Mouse (Mus musculus): ENCODE measurements around the gene Rnf144a.
"Not testable (repeated sequence)": the region's sequence is repeated elsewhere in the genome, so short reads cannot be mapped to it uniquely, and the experiment has no call there.

Rnf144a gene

DNA sequence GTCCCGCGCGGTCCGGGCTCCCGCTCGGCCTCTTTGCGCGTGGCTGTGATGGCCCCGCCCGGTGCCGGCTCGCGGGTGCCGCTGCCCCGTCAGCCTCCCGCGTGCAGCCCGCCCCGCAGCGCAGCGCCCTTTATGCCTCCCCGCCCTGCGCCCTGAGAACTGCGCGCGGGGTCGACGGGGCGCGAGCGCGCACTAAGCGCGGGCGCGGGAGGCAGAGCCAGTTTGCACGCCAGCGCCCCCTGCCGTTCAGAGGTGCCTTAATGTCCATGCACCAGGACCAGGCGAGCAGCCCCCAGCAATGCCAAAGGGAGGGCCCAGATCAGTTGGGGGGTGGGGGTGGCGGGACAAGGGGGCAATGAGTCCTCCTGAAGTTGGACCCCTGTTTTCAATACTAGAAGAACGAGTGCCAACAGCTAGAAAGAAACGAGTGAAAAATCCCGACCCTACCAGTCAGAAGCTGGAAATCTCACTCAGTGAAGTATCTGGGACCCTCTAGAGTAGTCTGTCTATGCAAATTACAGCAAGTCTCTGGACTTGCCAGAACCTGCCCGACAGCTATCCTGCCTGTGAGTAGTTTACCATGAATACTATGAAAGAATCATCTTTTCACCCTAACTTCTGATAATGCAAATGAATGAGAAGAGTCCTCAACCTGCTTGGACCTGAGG is at the start of gene Rnf144a:
TSS of gene Rnf144a (minus strand) at position 151 of the 668 bp plus-strand sequence.
- DNase-seq (ENCODE audit: low spot score), result peak; percentile 88

DNA sequence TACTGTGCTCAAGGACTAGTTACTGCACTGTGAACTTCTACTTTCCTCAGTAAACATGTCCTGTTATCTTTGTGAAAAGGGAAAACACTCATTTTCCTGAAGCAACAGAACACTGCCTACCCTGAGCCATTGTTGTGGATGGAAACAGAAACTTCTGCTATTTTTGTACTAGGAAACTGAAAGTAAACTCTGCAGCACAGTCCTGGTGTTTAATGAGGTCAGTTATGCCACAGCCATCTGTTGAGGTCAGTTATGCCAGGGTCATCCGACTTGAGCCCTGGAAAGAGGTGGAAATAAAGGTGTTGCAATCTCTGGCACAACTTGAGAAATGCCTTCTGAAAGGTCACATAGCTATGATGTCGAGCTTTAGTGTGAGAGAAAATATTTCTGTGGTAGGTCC is 45.0 kb upstream of the Rnf144a start:
- DNase-seq (ENCODE audit: low spot score), result no peak

DNA sequence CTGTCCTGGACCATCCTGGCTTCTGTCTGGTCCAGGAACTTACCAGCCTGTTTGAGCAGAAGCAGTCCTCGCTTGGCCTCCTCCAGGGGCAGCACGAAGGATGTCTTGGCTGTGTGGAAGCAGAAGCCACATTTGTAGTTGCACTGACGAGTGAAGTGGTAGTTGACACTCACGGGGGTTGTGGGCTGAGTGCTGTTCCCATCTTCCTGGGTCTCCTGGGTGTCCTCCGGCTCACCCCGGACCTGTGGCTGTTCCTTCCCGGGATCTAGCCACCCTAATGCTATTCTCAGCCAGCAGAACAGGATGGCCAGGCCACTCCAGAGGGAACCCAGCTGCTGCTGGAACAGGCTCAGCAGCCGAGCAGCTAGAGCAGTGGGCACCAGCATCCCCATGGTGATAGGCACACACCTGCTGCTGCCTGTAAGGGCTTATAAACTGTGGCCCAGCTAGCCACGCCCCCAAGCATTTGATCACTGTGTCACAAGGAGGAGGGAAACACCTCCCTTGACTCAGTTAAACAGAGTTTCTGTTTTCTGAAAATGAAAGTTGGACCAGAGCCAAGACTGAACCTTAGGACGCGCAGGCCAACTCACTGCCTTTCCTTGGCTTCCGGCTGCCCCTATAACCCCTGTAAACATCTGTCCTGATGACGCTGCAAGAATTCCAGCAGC is 41.1 kb upstream of the Rnf144a start, which contains the start of gene Rsad2:
TSS of gene Rsad2 (minus strand) at position 425 of the 671 bp plus-strand sequence.
- DNase-seq (ENCODE audit: low spot score), result peak; percentile 89

GRCm38 (mm10) chr12:26454682-26455081 is 39.6 kb upstream of the Rnf144a start:
- no peak for DNase-seq (ENCODE audit: low spot score)

DNA sequence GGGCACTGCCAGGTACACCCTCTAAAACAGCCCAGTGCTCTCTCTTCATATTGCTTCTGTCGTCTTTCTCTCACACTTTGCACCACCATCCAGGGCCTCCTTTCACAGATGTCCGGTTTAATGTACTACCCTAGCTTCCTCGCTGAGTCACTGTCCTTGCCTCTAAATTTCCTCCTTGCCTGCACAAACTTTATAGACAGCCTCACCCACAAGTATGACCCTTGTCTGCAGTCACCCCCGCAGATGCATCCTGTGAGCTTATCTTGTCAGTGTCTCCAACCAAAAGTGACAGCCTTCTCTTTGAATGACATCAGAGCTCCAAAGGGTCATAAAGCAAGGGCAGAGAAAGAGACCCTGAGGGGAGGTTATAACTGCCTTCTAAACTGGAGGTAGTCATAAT is 37.9 kb upstream of the Rnf144a start:
- DNase-seq (ENCODE audit: low spot score), result no peak

- DNase-seq (ENCODE audit: low spot score), result no peak
Observed at GRCm38 (mm10) chr12:26451150-26451549, 36.1 kb upstream of the Rnf144a start.

- DNase-seq (ENCODE audit: low spot score), result no peak
Observed at GRCm38 (mm10) chr12:26449483-26449882, 34.4 kb upstream of the Rnf144a start.

DNA sequence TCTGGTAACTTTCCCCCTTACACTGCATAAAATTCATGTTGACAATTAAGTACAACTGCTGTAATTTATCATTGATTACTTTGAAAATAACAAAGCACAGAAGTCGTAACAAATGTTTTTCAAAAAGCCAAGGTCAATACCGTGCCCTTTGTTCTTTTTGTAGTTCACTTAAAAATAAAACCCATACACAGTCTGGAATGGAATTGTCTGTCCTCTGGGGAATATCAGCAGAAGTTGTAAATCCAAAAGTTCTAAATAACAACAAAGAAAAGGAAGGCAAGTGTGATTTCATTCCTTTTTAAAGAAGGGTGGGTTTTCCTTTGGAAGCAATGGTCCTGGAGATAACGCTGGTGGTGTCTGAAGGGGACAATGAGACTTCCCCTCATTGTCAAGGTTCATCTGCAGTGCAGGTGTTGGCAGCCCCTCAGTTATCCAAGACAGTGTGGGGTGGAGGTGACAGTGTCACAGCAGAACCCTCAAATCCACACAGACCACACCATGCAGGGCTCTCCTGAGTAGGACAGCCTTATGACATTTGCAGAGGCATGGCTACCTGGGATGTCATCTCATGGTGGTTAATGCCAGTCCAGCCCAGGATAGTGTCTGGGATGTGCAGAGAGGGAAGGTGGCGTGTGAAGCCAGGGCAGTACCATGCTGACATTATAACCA is 31.5 kb upstream of the Rnf144a start:
- DNase-seq (ENCODE audit: low spot score), result no peak

- no peak for DNase-seq (ENCODE audit: low spot score)
Observed at GRCm38 (mm10) chr12:26444511-26444910, 29.5 kb upstream of the Rnf144a start.

DNA sequence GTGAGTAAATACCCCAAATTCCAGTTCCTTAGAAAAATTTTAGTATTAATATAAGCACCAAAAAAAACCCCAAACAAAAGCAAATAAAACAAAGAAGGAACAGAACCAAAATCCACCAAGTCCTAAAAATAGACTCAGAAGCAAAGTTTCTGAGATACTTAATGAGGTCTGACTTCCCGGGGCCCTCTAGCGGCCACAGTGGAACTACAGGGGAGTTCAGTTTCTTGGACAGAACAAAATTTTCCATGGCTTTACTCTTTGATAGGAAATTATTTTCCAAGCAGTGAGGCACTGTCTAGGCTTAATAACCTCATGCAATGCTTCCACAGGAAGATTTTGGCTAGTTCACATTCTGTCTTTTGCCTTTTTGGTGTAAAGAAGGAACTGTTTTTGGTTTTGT is 29.0 kb upstream of the Rnf144a start:
- DNase-seq (ENCODE audit: low spot score), result peak; percentile 32

- DNase-seq (ENCODE audit: low spot score), result no peak
Observed at GRCm38 (mm10) chr12:26439366-26439765, 24.3 kb upstream of the Rnf144a start.

DNA sequence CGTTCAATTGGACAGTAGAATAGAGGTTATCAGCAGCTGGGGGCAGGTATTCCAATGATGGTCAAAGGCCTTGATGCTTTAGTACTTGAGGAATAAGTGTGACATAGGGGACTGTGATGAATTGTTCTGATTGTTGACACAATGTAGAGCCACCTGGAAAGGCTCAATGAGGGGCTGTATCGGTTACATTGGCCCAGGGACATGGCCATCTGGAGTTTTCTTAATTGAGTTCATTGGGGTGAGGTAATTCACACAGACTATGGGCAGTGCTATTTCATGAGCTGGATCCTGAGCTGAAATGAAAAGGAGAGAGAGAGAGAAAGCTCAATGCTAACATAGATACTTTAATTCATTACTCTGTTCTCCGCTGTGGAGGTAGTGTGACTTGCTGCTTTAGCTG is 22.9 kb upstream of the Rnf144a start:
- no peak for DNase-seq (ENCODE audit: low spot score)

DNA sequence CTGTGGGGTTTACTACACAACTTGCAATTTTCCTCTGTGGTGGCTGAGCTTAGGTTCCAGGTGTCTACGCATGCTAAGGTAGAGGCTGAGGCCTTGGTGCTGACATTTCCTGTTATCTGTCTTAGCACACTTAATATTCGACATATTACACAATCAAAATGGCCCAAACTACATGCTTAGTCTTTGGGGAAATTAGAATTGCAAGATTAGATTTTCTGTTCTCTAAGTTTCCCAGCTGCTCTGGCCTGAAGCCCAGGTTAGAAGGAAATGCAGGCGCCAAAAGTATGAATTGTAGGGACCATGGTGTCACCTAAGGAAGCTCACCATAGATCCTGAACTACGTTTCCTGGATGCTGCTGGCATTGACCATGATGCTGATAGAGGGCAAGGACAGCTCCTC is 21.3 kb upstream of the Rnf144a start:
- no peak for DNase-seq (ENCODE audit: low spot score)

GRCm38 (mm10) chr12:26428771-26429170 is 13.7 kb upstream of the Rnf144a start:
- not testable (repeated sequence) for DNase-seq (ENCODE audit: low spot score)

DNA sequence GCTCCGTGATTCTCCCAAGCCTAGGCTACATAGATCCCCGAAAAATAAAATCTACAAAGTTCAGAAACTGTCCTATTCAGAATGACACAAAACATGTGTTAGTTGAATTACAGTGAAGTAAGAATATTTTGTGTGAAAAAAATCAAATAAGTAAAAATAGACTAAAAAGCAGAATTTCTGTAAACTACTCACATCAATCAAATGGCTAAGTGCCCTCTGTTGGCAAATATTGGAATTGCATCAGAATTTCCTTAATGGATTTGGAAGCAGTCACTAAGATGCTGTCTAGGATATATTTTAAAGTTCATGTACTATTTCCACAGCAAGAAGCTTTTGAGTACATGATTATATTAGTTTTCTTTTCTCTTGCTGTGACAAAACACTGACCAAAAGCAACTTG is 9.8 kb upstream of the Rnf144a start:
- DNase-seq (ENCODE audit: low spot score), result peak; percentile 26

- no peak for DNase-seq (ENCODE audit: low spot score)
Observed at GRCm38 (mm10) chr12:26418322-26418721, 3.3 kb upstream of the Rnf144a start.

- DNase-seq (ENCODE audit: low spot score), result no peak
Observed at GRCm38 (mm10) chr12:26416636-26417295, 1.7 kb upstream of the Rnf144a start.

GRCm38 (mm10) chr12:26414451-26415103 is 477 bp downstream of the Rnf144a start:
- DNase-seq (ENCODE audit: low spot score), result no peak

GRCm38 (mm10) chr12:26413961-26414411 is 1.1 kb downstream of the Rnf144a start:
- no peak for DNase-seq (ENCODE audit: low spot score)

DNA sequence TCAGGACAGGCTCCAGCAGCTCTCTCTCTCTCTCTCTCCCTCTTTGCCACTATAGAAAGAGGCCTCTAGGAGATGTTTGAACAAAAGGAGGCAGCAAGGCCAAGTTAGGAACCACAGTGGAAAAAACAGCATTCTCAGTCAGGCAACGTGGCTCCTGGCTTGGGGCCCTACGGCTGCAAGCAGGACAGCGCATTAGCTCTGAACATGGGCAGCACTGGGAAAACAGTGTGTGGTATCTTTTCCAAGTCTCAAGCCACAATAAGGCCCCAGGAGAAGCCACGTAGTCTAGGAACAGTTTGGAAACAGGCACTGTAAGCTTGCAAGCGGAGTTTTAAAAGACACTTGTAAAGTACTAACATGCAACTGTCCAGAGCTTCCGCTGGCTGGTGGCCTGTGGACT is 2.3 kb downstream of the Rnf144a start:
- no peak for DNase-seq (ENCODE audit: low spot score)

DNA sequence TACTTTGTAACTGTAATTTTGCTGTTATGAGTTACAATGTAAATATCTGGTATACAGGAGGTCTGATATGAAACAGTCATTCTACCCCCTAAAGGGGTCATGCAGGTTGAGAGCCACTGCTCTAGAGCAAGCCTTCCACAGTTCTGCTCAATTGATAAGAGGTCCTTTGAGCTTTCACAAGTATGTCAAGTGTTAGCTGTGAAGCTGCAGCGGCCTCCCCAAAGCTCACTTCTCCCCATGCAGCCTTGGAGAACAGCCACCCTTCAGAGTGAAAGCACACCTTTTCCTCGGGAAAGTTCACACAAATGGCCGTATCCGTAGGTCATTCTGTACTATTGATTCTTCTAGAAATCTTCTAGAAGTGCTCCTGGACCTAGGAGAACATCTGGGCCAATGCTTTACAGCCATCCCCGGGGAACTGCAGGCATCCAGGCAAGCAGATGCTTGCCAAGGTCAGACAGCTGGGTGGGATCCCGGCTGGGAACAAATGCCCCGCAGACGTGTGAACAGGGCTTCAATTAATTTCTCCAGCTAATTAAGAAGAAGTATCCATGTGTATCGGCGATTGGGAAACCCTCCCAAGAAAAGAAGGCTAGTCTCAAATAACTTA is 3.1 kb downstream of the Rnf144a start:
- DNase-seq (ENCODE audit: low spot score), result no peak

GRCm38 (mm10) chr12:26410443-26410842 is 4.6 kb downstream of the Rnf144a start:
- peak; percentile 20 for DNase-seq (ENCODE audit: low spot score)

All from T-cell, adult 2 months (primary cell).